In the genomic region with DNA sequence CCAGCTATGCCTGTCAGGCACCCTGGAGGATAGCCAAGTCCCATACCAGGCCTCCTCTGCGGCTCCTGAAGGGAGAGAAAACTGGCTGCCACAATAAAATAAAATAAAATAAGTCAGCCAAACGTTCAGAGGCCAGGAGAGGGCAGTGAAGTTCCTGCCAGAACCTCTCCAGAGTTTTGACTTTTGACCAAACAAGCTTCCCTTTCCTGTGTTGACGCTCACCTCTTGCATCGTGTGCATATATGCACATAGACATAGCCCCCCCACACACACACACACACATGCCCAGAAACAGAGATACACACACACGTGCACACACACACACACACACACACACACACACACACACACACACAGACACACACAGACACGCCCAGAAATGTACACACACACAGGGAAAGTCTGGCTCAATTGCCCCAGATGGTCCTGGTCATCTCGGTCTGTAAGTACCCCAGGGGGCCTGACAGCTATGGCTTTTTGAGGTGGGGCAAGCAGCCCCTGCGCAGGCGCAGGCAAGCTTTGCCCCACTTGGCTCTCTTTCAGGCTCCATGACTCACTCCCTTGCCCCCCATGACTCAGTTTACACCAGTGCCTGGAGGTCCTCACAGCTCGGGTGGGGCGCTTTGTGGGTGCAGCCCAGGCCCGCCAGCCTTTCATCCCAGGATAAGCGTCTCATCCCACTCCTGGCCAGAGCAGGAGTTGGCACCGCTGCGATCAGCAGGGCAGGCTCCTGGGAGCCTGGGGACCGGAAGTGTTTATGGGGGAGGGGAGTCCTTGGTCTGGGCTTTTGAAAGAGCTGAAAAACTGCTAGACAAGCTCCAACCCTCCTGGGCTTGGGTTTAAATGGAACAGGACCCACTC, we compare ENCODE assay signal across 1 mouse cellular context.
TF ChIP-seq lines count a peak whose summit lies in the region.

No protein-coding gene starts in this region.

TF ChIP-seq in MEL, 35 proteins besides CTCF, POLR2A, EP300 and RAD21 (continued from another document):
- 0 out of 2 replicates have a peak, but pooled peaks have one; percentile 51 for TF ChIP-seq MAX (IDR thresholded peaks at IDR 0.05; ENCODE audit: low read length)
- TF ChIP-seq USF2 (IDR thresholded peaks at IDR 0.05; ENCODE audit: borderline replicate concordance in 1 of 2, insufficient read depth in 1 of 2, low read depth in 1 of 2, low read length in 2 of 2): no peak
- TF ChIP-seq ZNF384 (IDR thresholded peaks at IDR 0.05; ENCODE audit: low read depth, low read length): no peak
- no peak for TF ChIP-seq MYB (IDR thresholded peaks at IDR 0.05; ENCODE audit: low read depth, low read length)
- no peak for TF ChIP-seq MEF2A (IDR thresholded peaks at IDR 0.05; ENCODE audit: extremely low read depth, insufficient replicate concordance, low read depth, low read length, poor library complexity, severe bottlenecking)
- TF ChIP-seq NRF1 (IDR thresholded peaks at IDR 0.05; ENCODE audit: insufficient read depth, low read depth, low read length, poor library complexity, severe bottlenecking): peak; percentile 89
- peak; percentile 48; the same call in 1 of the 2 replicates for TF ChIP-seq TCF12 (IDR thresholded peaks at IDR 0.05; ENCODE audit: low read depth, low read length)
- no peak for TF ChIP-seq RCOR1 (IDR thresholded peaks at IDR 0.05; ENCODE audit: low read depth, low read length)
- peak; percentile 77 for TF ChIP-seq ELF1 (IDR thresholded peaks at IDR 0.05; ENCODE audit: low read depth, low read length)
- peak; percentile 76; the same call in 1 of the 2 replicates for TF ChIP-seq MXI1 (IDR thresholded peaks at IDR 0.05; ENCODE audit: low read depth, low read length)
- no peak for TF ChIP-seq GABPA (IDR thresholded peaks at IDR 0.05; ENCODE audit: low read depth, low read length)
- no peak for TF ChIP-seq GATA1 (IDR thresholded peaks at IDR 0.05; ENCODE audit: low read depth, low read length)
- no peak; the same call in 1 of the 2 replicates for TF ChIP-seq JUND (IDR thresholded peaks at IDR 0.05; ENCODE audit: low read depth, low read length)
- peak; percentile 57; the same call in 1 of the 2 replicates for TF ChIP-seq TBP (IDR thresholded peaks at IDR 0.05; ENCODE audit: low read depth, low read length)
- TF ChIP-seq MAFK (IDR thresholded peaks at IDR 0.05; ENCODE audit: borderline replicate concordance, low read depth, low read length): no peak
- TF ChIP-seq SIN3A (IDR thresholded peaks at IDR 0.05; ENCODE audit: low read length): peak; percentile 83
- no peak for TF ChIP-seq POLR2AphosphoS2 (IDR thresholded peaks at IDR 0.05; ENCODE audit: low read length)
- peak; percentile 67 for TF ChIP-seq HCFC1 (IDR thresholded peaks at IDR 0.05; ENCODE audit: low read depth, low read length)
- peak; percentile 50 for TF ChIP-seq SMC3 (IDR thresholded peaks at IDR 0.05; ENCODE audit: low read depth, low read length)
- peak; percentile 73; the same call in 1 of the 2 replicates for TF ChIP-seq ZMIZ1 (IDR thresholded peaks at IDR 0.05; ENCODE audit: low read depth, low read length)
- peak; percentile 12; the same call in 1 of the 2 replicates for TF ChIP-seq MAZ (IDR thresholded peaks at IDR 0.05; ENCODE audit: low read depth, low read length)
- TF ChIP-seq POLR2AphosphoS5 (IDR thresholded peaks at IDR 0.05; ENCODE audit: borderline replicate concordance, low read depth, low read length): no peak
- no peak for TF ChIP-seq MYC (IDR thresholded peaks at IDR 0.05; ENCODE audit: low read depth, low read length)
- no peak for TF ChIP-seq CHD1 (IDR thresholded peaks at IDR 0.05; ENCODE audit: low read depth, low read length)
- peak; percentile 44 for TF ChIP-seq ETS1 (IDR thresholded peaks at IDR 0.05; ENCODE audit: low read depth, low read length)
- TF ChIP-seq E2F4 (IDR thresholded peaks at IDR 0.05; ENCODE audit: borderline replicate concordance, low read depth, low read length): no peak
- TF ChIP-seq ZKSCAN1 (IDR thresholded peaks at IDR 0.05; ENCODE audit: low read depth, low read length): no peak
- TF ChIP-seq CHD2 (IDR thresholded peaks at IDR 0.05; ENCODE audit: low read length): peak; percentile 37; the same call in 1 of the 2 replicates
- no peak for TF ChIP-seq ZC3H11A (IDR thresholded peaks at IDR 0.05; ENCODE audit: low read depth, low read length)
- no peak; the same call in 1 of the 2 replicates for TF ChIP-seq KAT2A (conservative IDR thresholded peaks at IDR 0.05; ENCODE audit: low read depth, low read length)
- no peak for TF ChIP-seq BHLHE40 (IDR thresholded peaks at IDR 0.05; ENCODE audit: borderline replicate concordance, low read depth, low read length)
- no peak for TF ChIP-seq TAL1 (IDR thresholded peaks at IDR 0.05; ENCODE audit: low read length)
